Mouse (Mus musculus) forebrain, embryonic 16.5 days (tissue): ENCODE results near the gene Cep170b. TPM values are rescaled to one million over a fixed set of nuclear protein-coding genes. Genes with fewer than 3 reads are reported as not detected.

Experiments used
- ATAC-seq: fragments of 200-750 bp; cut with Nextera tagmentation; 2 replicates; pipeline ENCODE4 v1.8.0; 2017; ENCODE audit warnings: mild to moderate bottlenecking, moderate library complexity
- H3K27ac ChIP-seq: fragments of 300-500 bp; sonication (generic); 2 replicates; pipeline ENCODE4 v1.5.1; 2014; ENCODE audit warnings: low read length, control low read depth
- H3K27me3 ChIP-seq: fragments of 300-500 bp; sonication (generic); replicated peaks from 2 replicates; pipeline ENCODE4 v1.6.1; 2014; ENCODE audit warnings: low read length; ENCODE audit not compliant: control insufficient read depth, insufficient read depth
- H3K36me3 ChIP-seq: fragments of 300-500 bp; sonication (generic); 2 replicates; pipeline ENCODE4 v1.6.1; 2014; ENCODE audit not compliant: control insufficient read depth, insufficient read depth
- H3K4me1 ChIP-seq: fragments of 300-500 bp; sonication (generic); replicated peaks from 2 replicates; pipeline ENCODE4 v1.6.1; 2014; ENCODE audit warnings: low read length; ENCODE audit not compliant: control insufficient read depth, insufficient read depth
- H3K4me2 ChIP-seq: fragments of 300-500 bp; sonication (generic); 2 replicates; pipeline ENCODE4 v1.6.1; 2014; ENCODE audit warnings: mild to moderate bottlenecking, low read length, control low read depth
- H3K4me3 ChIP-seq: fragments of 300-500 bp; sonication (generic); replicated peaks from 2 replicates; pipeline ENCODE4 v1.5.1; 2014; ENCODE audit warnings: mild to moderate bottlenecking, low read length, control low read depth
- H3K9ac ChIP-seq: fragments of 300-500 bp; sonication (generic); replicated peaks from 2 replicates; pipeline ENCODE4 v1.6.1; 2014; ENCODE audit warnings: low read depth, low read length, control low read depth
- H3K9me3 ChIP-seq: fragments of 300-500 bp; sonication (generic); 2 replicates; pipeline ENCODE4 v1.6.1; 2016; ENCODE audit warnings: low read length; ENCODE audit not compliant: control insufficient read depth
- WGBS: fragments of 180-500 bp; shearing (Covaris S2); extraction: QIAGEN DNeasy Blood & Tissue Kit; methylation state at CpG from one replicate; pipeline ENCODE4 v1.1.7; 2014; 5-methylcytosine and 5-hydroxymethylcytosine counted together
- polyA plus RNA-seq: library from polyadenylated mRNA; unstranded; fragments of >200 nt; fragmentation: Nextera tagmentation; extraction: Ambion mirVana; gene quantifications from 2 replicates; pipeline ENCODE4 v1.2.1, GENCODE M21; 2015

Gene Cep170b
- polyA plus RNA-seq, 1 experiment from 2014 or later, result 22.9 TPM

- peaks cover 8% of the 10 kb centered on the region; the same call in 1 of the 2 replicates for H3K36me3 ChIP-seq
Measured at GRCm38 (mm10) chr12:112742768-112743167, 22.5 kb downstream of the Cep170b start.

GRCm38 (mm10) chr12:112743168-112743975, 23.1 kb downstream of the Cep170b start:
- Histone ChIP-seq H3K9me3 (no peaks in the 10 kb centered on the region), H3K27ac (no peak overlapping the region), H3K36me3 (peaks cover 2% of the 10 kb centered on the region; the same call in 1 of the 2 replicates), H3K27me3 (no peaks in the 10 kb centered on the region), H3K4me3 (no peak overlapping the region), H3K9ac (0 out of 2 replicates have a peak overlapping the region, but pooled peaks have one; percentile 28), H3K4me1 (peaks cover 9% of the 10 kb centered on the region), H3K4me2 (no peak overlapping the region)
- ATAC-seq, result peak; percentile 79
- WGBS, result 55% methylated on average over 25 of the region's 25 CpGs

More at GRCm38 (mm10) chr12:112742768-112743167, 22.5 kb downstream of the Cep170b start:
- WGBS, result 78% methylated on average over 6 of the region's 6 CpGs
- no peak for ATAC-seq
- H3K9me3 ChIP-seq, result no peaks in the 10 kb centered on the region
- no peaks in the 10 kb centered on the region for H3K27me3 ChIP-seq
- 0 out of 2 replicates have a peak overlapping the region, but pooled peaks have one; percentile 28 for H3K9ac ChIP-seq
- H3K27ac ChIP-seq, result no peak overlapping the region
- peaks cover 9% of the 10 kb centered on the region for H3K4me1 ChIP-seq
- H3K4me2 ChIP-seq, result no peak overlapping the region
- no peak overlapping the region for H3K4me3 ChIP-seq

GRCm38 (mm10) chr12:112744211-112744610, 24.0 kb downstream of the Cep170b start:
- H3K9ac ChIP-seq, result no peak overlapping the region
- H3K9me3 ChIP-seq, result no peaks in the 10 kb centered on the region
- peaks cover 9% of the 10 kb centered on the region for H3K4me1 ChIP-seq
- no peak for ATAC-seq
- no peak overlapping the region for H3K4me3 ChIP-seq
- H3K4me2 ChIP-seq, result no peak overlapping the region
- WGBS, result 81% methylated on average over 10 of the region's 11 CpGs
- peaks cover 2% of the 10 kb centered on the region; the same call in 1 of the 2 replicates for H3K36me3 ChIP-seq
- no peak overlapping the region for H3K27ac ChIP-seq
- no peaks in the 10 kb centered on the region for H3K27me3 ChIP-seq

- H3K27ac ChIP-seq, result no peak overlapping the region
- 80% methylated on average over 10 of the region's 10 CpGs for WGBS
- H3K4me1 ChIP-seq, result peaks cover 9% of the 10 kb centered on the region
Measured at GRCm38 (mm10) chr12:112744891-112745580, 24.8 kb downstream of the Cep170b start.

GRCm38 (mm10) chr12:112745716-112746115, 25.5 kb downstream of the Cep170b start:
- 89% methylated on average over 10 of the region's 10 CpGs for WGBS
- no peak for ATAC-seq
- Histone ChIP-seq H3K9ac (no peak overlapping the region), H3K9me3 (no peaks in the 10 kb centered on the region), H3K4me2 (no peak overlapping the region), H3K27me3 (no peaks in the 10 kb centered on the region), H3K36me3 (peaks cover 2% of the 10 kb centered on the region; the same call in 1 of the 2 replicates), H3K27ac (no peak overlapping the region; the same call in 1 of the 2 replicates), H3K4me1 (peaks cover 9% of the 10 kb centered on the region), H3K4me3 (no peak overlapping the region)

More at GRCm38 (mm10) chr12:112744891-112745580, 24.8 kb downstream of the Cep170b start:
- H3K27me3 ChIP-seq, result no peaks in the 10 kb centered on the region
- ATAC-seq, result no peak
- H3K9ac ChIP-seq, result no peak overlapping the region
- H3K9me3 ChIP-seq, result no peaks in the 10 kb centered on the region
- H3K36me3 ChIP-seq, result peaks cover 2% of the 10 kb centered on the region; the same call in 1 of the 2 replicates
- no peak overlapping the region for H3K4me3 ChIP-seq
- H3K4me2 ChIP-seq, result no peak overlapping the region

GRCm38 (mm10) chr12:112746461-112746807, 26.2 kb downstream of the Cep170b start:
- no peak overlapping the region for H3K27ac ChIP-seq

GRCm38 (mm10) chr12:112746808-112747605, 26.8 kb downstream of the Cep170b start:
- no peak overlapping the region for H3K4me3 ChIP-seq
- H3K4me2 ChIP-seq, result peak overlapping the region; percentile 20; the same call in 1 of the 2 replicates
- H3K4me1 ChIP-seq, result peaks cover 9% of the 10 kb centered on the region
- peak overlapping the region; percentile 72 for H3K27ac ChIP-seq
- ATAC-seq, result peak; percentile 45
- no peaks in the 10 kb centered on the region for H3K9me3 ChIP-seq
- 23% methylated on average over 10 of the region's 10 CpGs for WGBS
- no peaks in the 10 kb centered on the region for H3K36me3 ChIP-seq
- H3K9ac ChIP-seq, result peak overlapping the region; percentile 38
- no peaks in the 10 kb centered on the region for H3K27me3 ChIP-seq

More at GRCm38 (mm10) chr12:112746461-112746807, 26.2 kb downstream of the Cep170b start:
- no peak overlapping the region for H3K4me3 ChIP-seq
- 85% methylated on average over 4 of the region's 4 CpGs for WGBS
- no peak overlapping the region for H3K9ac ChIP-seq
- no peaks in the 10 kb centered on the region for H3K27me3 ChIP-seq
- H3K36me3 ChIP-seq, result no peaks in the 10 kb centered on the region
- peaks cover 9% of the 10 kb centered on the region for H3K4me1 ChIP-seq
- no peak overlapping the region for H3K4me2 ChIP-seq
- no peaks in the 10 kb centered on the region for H3K9me3 ChIP-seq
- no peak for ATAC-seq

GRCm38 (mm10) chr12:112747606-112747970, 27.3 kb downstream of the Cep170b start:
- no peak overlapping the region for H3K4me2 ChIP-seq
- no peaks in the 10 kb centered on the region for H3K27me3 ChIP-seq
- 84% methylated on average over 8 of the region's 8 CpGs for WGBS
- peaks cover 9% of the 10 kb centered on the region for H3K4me1 ChIP-seq
- H3K27ac ChIP-seq, result no peak overlapping the region
- H3K9ac ChIP-seq, result peak overlapping the region; percentile 38; the same call in 1 of the 2 replicates
- no peaks in the 10 kb centered on the region for H3K9me3 ChIP-seq
- no peak overlapping the region for H3K4me3 ChIP-seq
- ATAC-seq, result peak; percentile 8
- no peaks in the 10 kb centered on the region for H3K36me3 ChIP-seq
